Mouse (Mus musculus): Measurements from ENCODE around the gene Ptcd3. TPM values are rescaled to one million over a fixed set of nuclear protein-coding genes. Genes with fewer than 3 reads are reported as not detected.
"Not testable (repeated sequence)": the region's sequence is repeated elsewhere in the genome, so short reads cannot be mapped to it uniquely, and the experiment has no call there.

Ptcd3 gene
- total and polyA plus RNA-seq, 3 experiments: 41.9 to 118 (median 112) TPM

DNA sequence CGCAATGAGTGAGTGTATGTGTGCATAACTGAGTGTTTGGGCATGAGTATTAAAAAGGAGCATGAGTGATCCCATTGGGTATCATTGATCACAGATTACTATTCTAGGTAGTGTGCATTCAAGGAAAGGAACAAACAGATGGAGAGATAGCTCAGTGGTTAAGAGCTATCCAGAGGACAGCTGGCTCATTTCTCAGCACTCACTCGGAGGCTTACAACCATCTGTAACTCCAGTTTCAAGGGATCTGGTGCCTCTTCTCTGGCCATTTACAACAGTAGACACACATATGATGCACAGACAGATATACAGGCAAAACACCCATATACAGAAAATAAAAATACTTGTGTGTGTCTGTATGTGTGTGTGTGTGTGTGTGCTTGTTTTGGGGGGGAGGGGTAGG lies 40.8 kb downstream of the Ptcd3 start:
- H3K36me3 ChIP-seq (ENCODE audit: control insufficient read depth, insufficient read depth, low read length): peaks cover 4% of the 10 kb centered on the region
- H3K9ac ChIP-seq (ENCODE audit: low read depth, low read length): no peak overlapping the region
- no peak overlapping the region for H3K27ac ChIP-seq
- intact Hi-C loops (cut with DNase I): loop anchor here (2.0 to 5.0 kb wide), 2 partner anchors 29 to 300 kb away; no protein-coding TSS in a partner anchor
- H3K4me1 ChIP-seq (ENCODE audit: control insufficient read depth, insufficient read depth, low read length): no peaks in the 10 kb centered on the region
- no peak for DNase-seq
- no peak for TF ChIP-seq POLR2A (IDR thresholded peaks at IDR 0.05; ENCODE audit: insufficient read depth, low read depth, low read length)
- TF ChIP-seq CTCF (IDR thresholded peaks at IDR 0.05): no peak
- no peak for TF ChIP-seq EP300 (IDR thresholded peaks at IDR 0.05; ENCODE audit: insufficient read depth, low read depth, low read length)
- no peak overlapping the region for H3K4me3 ChIP-seq
- whole genome bisulfite sequencing: 90% methylated on average over 2 of the region's 2 CpGs
- H3K27me3 ChIP-seq (ENCODE audit: control insufficient read depth, insufficient read depth, low read length): no peaks in the 10 kb centered on the region
- H3K79me2 ChIP-seq (replicated peaks; ENCODE audit: control insufficient read depth, insufficient read depth, low read length): no peaks in the 10 kb centered on the region

DNA sequence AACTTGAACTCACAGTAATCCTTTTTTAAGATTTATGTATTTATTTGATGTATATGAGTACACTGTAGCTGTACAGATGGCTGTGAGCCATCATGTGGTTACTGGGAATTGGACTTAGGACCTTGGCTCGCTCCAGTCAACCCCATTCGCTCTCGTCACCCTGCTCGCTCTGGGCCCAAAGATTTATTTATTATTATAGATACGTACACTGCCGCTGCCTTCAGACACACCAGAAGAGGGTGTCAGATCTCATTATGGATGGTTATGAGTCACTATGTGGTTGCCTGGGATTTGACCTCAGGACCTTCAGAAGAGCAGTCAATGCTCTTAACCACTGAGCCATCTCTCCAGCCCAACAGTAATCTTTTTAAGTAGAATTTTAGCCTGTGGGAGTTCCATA lies 61.6 kb downstream of the Ptcd3 start:
- intact Hi-C loops (cut with DNase I); H3K36me3 ChIP-seq (ENCODE audit: control insufficient read depth, insufficient read depth, low read length); H3K27ac ChIP-seq; H3K9ac ChIP-seq (ENCODE audit: low read depth, low read length); H3K4me3 ChIP-seq; H3K4me1 ChIP-seq (ENCODE audit: control insufficient read depth, insufficient read depth, low read length); DNase-seq; H3K79me2 ChIP-seq (replicated peaks; ENCODE audit: control insufficient read depth, insufficient read depth, low read length); H3K27me3 ChIP-seq (ENCODE audit: control insufficient read depth, insufficient read depth, low read length): not testable (repeated sequence)
- WGBS: 96% methylated on average over 6 of the region's 6 CpGs

DNA sequence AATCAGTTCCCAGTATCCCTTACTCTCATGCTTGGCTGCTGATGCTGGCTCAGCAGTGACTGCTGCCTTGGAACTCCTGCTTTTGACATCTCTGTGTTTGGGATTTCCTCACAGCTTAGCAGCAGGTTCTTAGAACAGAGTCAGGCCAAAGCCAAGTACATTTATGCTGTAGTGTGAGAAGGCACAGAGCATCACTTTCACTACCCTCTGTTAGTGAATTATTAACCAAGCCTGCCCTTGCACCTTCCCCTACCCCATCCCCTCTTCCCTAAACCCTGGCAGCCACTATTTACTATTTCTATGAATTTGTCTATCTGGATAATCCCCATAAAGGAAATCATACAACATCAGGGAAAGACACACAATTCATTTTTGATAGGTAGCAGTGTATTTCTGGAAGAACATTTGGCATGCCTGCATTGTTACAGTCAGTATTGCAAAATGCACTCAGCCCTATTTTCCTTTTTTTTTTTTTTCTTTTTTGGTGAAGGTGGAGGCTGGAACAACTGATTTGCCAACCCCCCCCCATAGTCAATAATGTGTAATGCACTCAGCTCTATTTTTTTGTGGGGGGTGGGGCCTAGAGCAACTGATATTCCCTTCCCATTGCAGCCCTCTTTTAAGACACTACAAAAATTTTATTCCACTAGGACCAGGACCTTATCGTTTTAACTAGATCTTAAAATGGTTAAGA lies 67.8 kb downstream of the Ptcd3 start:
- Histone ChIP-seq H3K27me3 (ENCODE audit: control insufficient read depth, insufficient read depth, low read length) (no peaks in the 10 kb centered on the region), H3K36me3 (ENCODE audit: control insufficient read depth, insufficient read depth, low read length) (no peaks in the 10 kb centered on the region), H3K9ac (ENCODE audit: low read depth, low read length) (no peak overlapping the region), H3K27ac (no peak overlapping the region), H3K79me2 (replicated peaks; ENCODE audit: control insufficient read depth, insufficient read depth, low read length) (peaks cover 5% of the 10 kb centered on the region; the same call in 1 of the 2 replicates), H3K4me1 (ENCODE audit: control insufficient read depth, insufficient read depth, low read length) (no peaks in the 10 kb centered on the region; the same call in 1 of the 2 replicates), H3K4me3 (no peak overlapping the region)
- 97% methylated on average over 1 of the region's 1 CpGs for WGBS
- intact Hi-C loops (cut with DNase I): no loop called here
- no peak for DNase-seq
- no peak for TF ChIP-seq CTCF (IDR thresholded peaks at IDR 0.05)
- no peak for TF ChIP-seq POLR2A (IDR thresholded peaks at IDR 0.05; ENCODE audit: insufficient read depth, low read depth, low read length)
- TF ChIP-seq EP300 (IDR thresholded peaks at IDR 0.05; ENCODE audit: insufficient read depth, low read depth, low read length): no peak

DNA sequence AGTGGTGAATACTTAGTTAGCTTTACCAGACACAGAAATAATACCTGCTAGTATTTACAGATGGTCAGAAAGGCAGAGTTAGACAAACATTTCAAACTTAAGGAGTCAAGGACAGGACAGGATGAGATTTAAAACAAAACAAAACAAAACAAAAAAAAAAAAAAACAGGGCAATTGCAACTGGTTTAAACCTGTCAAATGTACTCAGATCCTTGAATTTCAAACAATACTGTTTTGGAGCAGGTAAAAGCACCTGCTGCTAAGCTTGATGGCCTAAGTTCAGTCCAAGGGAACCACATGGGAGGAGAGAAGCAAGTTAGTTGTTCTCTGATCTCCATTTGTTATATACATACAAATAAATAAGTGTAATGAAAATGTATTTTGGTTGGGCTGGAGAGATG lies 68.7 kb downstream of the Ptcd3 start:
- DNase-seq: no peak
- no peak overlapping the region for H3K27ac ChIP-seq
- H3K4me1 ChIP-seq (ENCODE audit: control insufficient read depth, insufficient read depth, low read length): no peaks in the 10 kb centered on the region; the same call in 1 of the 2 replicates
- intact Hi-C loops (cut with DNase I): no loop called here
- no peak overlapping the region for H3K4me3 ChIP-seq
- H3K27me3 ChIP-seq (ENCODE audit: control insufficient read depth, insufficient read depth, low read length): no peaks in the 10 kb centered on the region
- H3K36me3 ChIP-seq (ENCODE audit: control insufficient read depth, insufficient read depth, low read length): no peaks in the 10 kb centered on the region
- peaks cover 5% of the 10 kb centered on the region; the same call in 1 of the 2 replicates for H3K79me2 ChIP-seq (replicated peaks; ENCODE audit: control insufficient read depth, insufficient read depth, low read length)
- TF ChIP-seq POLR2A (IDR thresholded peaks at IDR 0.05; ENCODE audit: insufficient read depth, low read depth, low read length) (no peak), CTCF (IDR thresholded peaks at IDR 0.05) (no peak), EP300 (IDR thresholded peaks at IDR 0.05; ENCODE audit: insufficient read depth, low read depth, low read length) (no peak)
- H3K9ac ChIP-seq (ENCODE audit: low read depth, low read length): no peak overlapping the region

DNA sequence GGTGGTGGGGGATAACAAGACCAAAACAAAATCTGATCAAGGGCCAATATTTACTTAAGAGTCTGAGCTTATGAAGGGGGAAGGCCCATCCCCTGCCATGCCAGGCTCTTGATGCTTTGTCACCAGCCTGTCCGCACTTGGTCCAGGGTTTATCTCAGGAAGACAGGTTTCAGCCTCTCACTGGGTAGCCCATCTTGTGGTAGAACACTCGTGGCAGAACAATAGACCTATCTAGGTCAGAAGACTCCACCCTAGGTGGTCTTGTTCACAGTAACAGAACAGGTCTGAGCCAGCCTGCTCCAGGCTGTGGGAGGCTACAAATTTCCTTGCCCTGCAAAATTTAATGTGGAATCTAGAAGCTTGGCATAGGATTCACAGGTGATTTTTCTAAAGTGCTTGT lies 71.7 kb downstream of the Ptcd3 start:
- Histone ChIP-seq H3K27me3 (ENCODE audit: control insufficient read depth, insufficient read depth, low read length) (no peaks in the 10 kb centered on the region), H3K9ac (ENCODE audit: low read depth, low read length) (no peak overlapping the region), H3K79me2 (replicated peaks; ENCODE audit: control insufficient read depth, insufficient read depth, low read length) (peaks cover 5% of the 10 kb centered on the region; the same call in 1 of the 2 replicates), H3K27ac (no peak overlapping the region), H3K4me3 (no peak overlapping the region), H3K4me1 (ENCODE audit: control insufficient read depth, insufficient read depth, low read length) (peaks cover 1% of the 10 kb centered on the region), H3K36me3 (ENCODE audit: control insufficient read depth, insufficient read depth, low read length) (peaks cover 7% of the 10 kb centered on the region)
- TF ChIP-seq EP300 (IDR thresholded peaks at IDR 0.05; ENCODE audit: insufficient read depth, low read depth, low read length) (no peak), POLR2A (IDR thresholded peaks at IDR 0.05; ENCODE audit: insufficient read depth, low read depth, low read length) (no peak), CTCF (IDR thresholded peaks at IDR 0.05) (no peak)
- 52% methylated on average over 2 of the region's 2 CpGs for WGBS
- DNase-seq: no peak
- intact Hi-C loops (cut with DNase I): no loop called here

DNA sequence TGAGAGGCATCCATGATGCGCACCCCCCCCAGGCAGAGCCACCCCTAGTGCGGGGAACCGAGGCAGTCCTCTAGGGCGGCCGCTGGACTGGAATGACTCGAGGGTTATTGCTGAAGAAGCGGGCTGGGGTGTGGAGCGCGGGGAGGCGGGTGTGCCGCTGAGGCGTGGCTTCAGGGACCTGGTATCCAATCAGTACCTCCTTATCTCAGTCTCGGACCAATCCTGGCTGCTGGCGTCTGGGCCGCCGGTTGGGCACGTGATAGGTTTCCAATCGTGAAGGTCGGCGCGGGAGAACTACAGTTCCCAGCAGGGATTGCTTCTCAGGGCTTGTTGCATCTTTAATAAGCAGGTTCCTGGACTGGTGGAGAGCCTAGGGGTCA lies 77.0 kb downstream of the Ptcd3 start:
- WGBS: 0% methylated on average over 21 of the region's 21 CpGs
- Histone ChIP-seq H3K9ac (ENCODE audit: low read depth, low read length) (peak overlapping the region; percentile 86), H3K27ac (peak overlapping the region; percentile 93), H3K4me1 (ENCODE audit: control insufficient read depth, insufficient read depth, low read length) (peaks cover 1% of the 10 kb centered on the region; the same call in 1 of the 2 replicates), H3K27me3 (ENCODE audit: control insufficient read depth, insufficient read depth, low read length) (no peaks in the 10 kb centered on the region), H3K4me3 (peak overlapping the region; percentile 85), H3K36me3 (ENCODE audit: control insufficient read depth, insufficient read depth, low read length) (peaks cover 7% of the 10 kb centered on the region), H3K79me2 (replicated peaks; ENCODE audit: control insufficient read depth, insufficient read depth, low read length) (no peaks in the 10 kb centered on the region)
- peak; percentile 90 to 97 for DNase-seq
- TF ChIP-seq CTCF (IDR thresholded peaks at IDR 0.05) (no peak), EP300 (IDR thresholded peaks at IDR 0.05; ENCODE audit: insufficient read depth, low read depth, low read length) (no peak), POLR2A (IDR thresholded peaks at IDR 0.05; ENCODE audit: insufficient read depth, low read depth, low read length) (peak; percentile 11; the same call in 1 of the 2 replicates)
- intact Hi-C loops (cut with DNase I): loop anchor here (1.0 kb wide), 1 partner anchor 8 kb away; no protein-coding TSS in a partner anchor

All from heart, adult 2 months (tissue).